Mouse (Mus musculus): ENCODE measurements around the gene Cbs. TPM values are rescaled to one million over a fixed set of nuclear protein-coding genes. Genes with fewer than 3 reads are reported as not detected.
"Not testable (repeated sequence)": the region's sequence is repeated elsewhere in the genome, so short reads cannot be mapped to it uniquely, and the experiment has no call there.

Gene Cbs
- polyA plus RNA-seq, 1 experiment, result 2.9 TPM

DNA sequence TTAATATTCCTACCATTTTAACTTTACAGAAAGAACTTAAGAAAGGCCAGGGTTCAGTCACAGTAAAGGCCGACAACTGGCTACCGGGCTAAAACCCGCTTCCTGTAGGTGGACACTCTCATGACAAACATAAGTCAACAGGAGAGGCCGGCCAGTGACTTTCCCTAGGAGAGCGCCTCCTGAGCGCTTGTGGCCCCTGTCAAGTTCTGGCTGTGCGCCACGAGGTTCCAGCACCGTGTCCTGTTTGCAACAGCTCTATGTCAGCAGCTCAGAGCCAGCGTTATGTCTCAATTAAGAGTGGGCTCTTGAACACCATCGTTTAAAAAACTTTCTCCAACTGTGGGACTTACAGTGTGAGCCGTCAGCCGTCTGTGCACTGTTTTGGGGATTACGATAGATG, 15.1 kb upstream of the Cbs start:
- DNase-seq (ENCODE audit: low read depth, low spot score), result no peak
- 86% methylated on average over 14 of the region's 14 CpGs for WGBS

DNA sequence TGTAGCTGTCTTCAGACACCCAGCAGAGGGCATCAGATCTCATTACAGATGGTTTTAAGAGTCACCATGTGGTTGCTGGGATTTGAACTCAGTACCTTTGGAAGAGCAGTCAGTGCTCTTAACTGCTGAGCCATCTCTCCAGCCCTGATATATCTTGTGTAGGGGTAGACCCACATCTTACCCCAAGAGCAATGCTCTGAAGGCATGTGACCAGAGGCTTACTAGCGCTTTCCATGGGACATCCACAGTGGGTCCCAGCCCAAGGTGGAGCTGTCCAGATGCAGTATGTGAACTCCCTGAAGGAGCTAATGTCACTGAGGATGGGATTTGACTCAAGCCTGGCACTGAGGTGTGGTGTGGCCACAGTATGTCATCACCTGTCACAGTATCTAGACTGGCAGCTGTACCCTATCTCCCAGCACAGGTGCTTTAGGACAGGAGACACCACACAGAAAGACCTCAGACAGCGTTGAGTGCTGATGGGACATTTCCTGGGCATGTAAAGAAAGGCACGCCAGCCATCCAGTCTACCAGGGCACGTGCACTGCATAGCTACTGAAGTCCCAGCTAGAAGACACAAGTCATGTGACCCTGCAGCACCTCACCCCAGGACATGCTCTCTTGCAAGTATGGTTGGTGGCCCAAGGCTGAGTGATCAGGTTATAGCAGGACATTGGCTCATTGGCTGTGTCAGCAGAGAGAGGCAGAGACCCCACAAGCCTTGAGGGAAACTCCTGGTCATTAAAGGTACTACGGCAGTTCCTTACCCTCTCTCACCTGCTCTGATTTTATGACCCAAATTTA, 9.4 kb upstream of the Cbs start:
- no peak for DNase-seq (ENCODE audit: low read depth, low spot score)
- WGBS, result 92% methylated on average over 5 of the region's 5 CpGs

DNA sequence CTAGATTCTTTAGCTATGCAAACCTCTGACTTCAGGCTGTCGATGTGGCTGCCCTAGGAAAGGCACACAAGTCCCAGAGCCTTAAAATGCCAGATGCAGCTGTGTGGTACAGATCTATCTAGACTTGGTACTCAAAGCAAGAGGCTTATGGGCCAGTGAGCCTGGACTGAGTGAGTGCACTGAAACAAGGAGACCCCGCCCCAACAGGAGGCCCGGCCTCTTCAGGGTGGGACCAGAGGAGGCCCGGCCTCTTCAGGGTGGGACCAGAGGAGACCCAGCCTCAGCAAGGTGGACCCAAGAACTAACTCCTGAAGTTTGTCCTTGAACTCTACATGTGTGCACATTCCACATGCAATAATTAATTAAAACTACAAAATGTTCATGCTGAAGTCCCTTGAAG, 5.9 kb upstream of the Cbs start:
- 67% methylated on average over 4 of the region's 4 CpGs for WGBS
- DNase-seq (ENCODE audit: low read depth, low spot score), result no peak

DNA sequence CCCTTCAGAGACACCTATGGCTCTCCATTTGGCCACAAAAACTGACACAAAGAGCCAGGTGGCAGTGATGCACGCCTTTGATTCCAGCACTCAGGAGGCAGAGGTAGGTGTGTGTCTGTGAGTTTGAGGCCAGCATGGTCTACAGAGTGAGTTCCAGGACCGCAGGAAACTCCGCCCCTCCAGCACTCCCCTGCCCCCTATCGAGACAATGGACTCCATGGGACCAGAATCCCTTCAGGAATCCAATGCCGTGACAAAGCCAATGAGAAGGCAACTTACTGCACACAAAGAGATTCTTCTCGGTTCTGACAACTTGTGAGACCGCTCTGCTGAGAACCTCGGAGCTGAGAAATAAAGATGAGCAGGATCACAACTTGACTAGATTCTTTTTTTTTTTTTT, 5.3 kb upstream of the Cbs start:
- 58% methylated on average over 8 of the region's 8 CpGs for WGBS
- DNase-seq (ENCODE audit: low read depth, low spot score), result no peak

DNA sequence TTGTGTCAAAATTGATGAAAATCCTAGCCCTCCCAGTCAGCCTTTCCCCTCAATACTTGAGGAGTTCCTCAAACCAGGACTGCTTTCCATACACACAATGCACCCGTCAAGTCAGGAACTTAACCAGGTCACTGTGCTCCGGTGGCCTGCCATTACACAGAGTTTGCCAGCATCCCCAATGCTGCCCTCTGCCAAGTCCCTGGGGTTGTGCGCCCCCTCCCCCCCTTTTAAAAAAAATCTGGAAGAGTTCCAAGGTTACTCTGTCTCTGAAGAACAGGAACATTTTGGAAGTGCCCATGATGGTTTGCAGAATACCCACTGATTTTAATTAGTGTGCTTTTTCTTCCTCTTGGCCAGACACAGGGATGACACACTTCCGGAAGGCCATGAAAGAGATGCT, 2.6 kb upstream of the Cbs start:
- DNase-seq (ENCODE audit: low read depth, low spot score), result no peak
- WGBS, result 66% methylated on average over 4 of the region's 4 CpGs

DNA sequence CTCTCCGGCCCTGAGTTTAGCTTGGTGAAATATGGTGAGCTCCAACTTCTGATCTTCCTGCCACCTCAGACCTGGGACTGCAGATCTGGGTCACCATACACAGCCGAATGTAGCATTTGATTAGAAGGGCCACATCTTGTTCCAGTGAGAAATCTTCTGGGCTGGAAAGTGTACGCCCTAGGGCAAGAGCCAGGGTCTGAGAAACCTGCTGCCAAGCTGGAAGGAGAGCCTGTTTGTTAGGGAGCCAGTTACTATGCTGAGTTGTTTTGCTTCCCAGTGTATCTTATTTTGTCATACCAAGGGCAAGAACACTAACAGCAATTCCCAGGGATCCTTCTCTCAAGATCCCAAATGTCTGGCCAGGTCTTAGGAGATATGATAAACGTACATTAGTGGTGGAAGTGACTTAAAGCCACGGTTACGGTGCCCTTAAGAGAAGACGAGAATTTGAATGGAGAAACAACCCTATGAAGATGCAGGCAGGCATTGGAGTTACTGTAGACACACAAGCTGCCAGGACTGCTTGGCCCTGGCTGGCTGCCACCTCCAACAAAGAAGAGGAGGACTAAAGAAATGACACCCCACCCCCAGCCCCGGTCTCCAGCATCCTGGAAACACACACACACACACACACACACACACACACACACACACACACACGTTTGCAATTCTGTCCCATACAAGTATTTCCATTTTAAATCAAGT, 980 bp upstream of the Cbs start:
- no peak for DNase-seq (ENCODE audit: low read depth, low spot score)
- WGBS, result 61% methylated on average over 9 of the region's 9 CpGs

DNA sequence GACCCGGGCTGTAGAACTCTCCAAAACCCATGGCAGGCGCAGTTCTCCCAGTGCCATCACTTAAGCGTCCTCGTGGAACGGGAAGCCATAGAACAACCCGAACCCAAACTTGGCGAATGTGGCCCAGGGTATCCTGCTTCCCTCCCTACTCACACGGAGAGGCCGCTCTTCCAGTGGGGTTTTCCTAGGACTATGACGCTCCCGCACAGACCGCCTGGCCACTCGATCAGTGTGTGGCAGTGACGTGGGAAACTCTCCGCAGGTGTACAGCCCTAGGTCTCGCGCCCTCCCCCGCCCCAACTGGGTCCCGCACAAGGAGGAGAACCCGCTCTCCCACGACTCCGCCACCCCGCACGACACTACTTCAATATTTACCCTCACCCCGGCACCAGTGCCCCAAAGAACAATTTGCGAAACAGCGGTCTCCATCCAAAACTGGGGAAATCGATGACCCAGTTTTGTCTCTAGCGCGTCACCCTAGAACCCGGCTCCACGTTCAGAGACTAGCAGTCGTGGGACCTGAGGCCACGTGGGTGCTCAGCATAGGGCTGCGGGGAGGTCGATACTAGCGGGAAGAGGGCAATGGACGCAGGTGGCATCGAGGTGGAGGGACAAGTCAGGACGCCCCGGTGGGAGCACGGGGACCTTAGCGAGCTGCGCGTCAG, 629 bp downstream of the Cbs start:
- no peak for DNase-seq (ENCODE audit: low read depth, low spot score)
- 6% methylated on average over 45 of the region's 45 CpGs for whole genome bisulfite sequencing

DNA sequence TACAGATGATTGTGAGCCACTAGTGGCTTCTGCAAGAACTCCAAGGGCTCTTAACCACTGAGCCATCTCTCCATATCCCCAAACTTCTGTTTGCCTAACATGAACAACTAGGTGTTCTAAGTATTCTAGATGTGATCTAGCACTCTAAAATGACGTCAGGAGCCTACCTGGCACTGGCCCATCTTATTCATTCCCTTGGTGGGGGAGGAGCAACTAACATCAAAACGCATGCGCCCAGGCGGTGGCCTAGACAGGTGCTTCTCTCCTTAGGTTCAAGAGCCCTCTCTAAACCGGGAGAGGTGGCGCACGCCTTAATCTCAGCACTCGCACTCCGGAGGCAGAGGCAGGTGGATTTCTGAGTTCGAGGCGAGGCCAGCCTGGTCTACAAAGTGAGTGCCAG, 1.3 kb downstream of the Cbs start:
- WGBS, result 45% methylated on average over 11 of the region's 11 CpGs
- DNase-seq (ENCODE audit: low read depth, low spot score), result no peak

DNA sequence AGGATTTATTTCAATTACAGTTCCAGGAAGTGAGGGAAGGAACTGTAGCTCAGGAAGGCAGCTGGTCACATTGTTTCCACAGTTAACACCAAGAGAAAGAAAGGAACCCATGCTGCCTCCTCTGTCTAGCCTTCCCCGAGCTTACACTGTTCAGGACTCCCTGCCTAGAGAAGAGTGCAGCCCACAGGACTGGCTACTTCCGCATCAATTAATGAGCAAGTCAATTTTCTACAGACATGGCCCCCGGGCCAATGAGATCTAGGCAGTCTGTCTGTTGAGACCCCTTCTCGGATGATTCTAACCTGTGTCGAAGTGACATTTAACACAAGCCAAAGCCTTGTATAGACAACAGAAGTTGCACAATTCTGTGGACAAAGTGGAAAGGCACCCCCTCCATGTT, 2.1 kb downstream of the Cbs start:
- DNase-seq (ENCODE audit: low read depth, low spot score), result no peak
- WGBS, result 77% methylated on average over 5 of the region's 5 CpGs

DNA sequence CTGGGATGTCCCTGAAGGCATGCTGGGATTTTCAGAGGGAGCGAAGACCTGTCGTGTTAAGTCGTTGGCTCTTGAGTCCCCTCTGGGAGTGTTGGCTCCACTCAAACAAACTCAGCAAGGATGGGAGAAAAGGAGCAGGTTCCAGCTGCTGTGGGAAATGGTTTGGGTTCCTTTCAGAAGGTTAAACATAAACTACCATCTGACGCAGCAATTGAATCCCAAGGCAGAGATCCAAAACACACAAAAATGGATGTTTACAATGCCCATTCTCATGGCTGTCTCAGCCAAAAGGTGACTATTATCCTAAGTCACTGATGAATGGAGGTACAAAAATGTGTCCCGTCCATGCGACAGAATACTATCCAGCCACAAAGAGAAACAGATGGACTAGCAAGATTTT, 4.0 kb downstream of the Cbs start:
- peak; percentile 62 for DNase-seq (ENCODE audit: low read depth, low spot score)
- WGBS, result 24% methylated on average over 6 of the region's 6 CpGs

DNA sequence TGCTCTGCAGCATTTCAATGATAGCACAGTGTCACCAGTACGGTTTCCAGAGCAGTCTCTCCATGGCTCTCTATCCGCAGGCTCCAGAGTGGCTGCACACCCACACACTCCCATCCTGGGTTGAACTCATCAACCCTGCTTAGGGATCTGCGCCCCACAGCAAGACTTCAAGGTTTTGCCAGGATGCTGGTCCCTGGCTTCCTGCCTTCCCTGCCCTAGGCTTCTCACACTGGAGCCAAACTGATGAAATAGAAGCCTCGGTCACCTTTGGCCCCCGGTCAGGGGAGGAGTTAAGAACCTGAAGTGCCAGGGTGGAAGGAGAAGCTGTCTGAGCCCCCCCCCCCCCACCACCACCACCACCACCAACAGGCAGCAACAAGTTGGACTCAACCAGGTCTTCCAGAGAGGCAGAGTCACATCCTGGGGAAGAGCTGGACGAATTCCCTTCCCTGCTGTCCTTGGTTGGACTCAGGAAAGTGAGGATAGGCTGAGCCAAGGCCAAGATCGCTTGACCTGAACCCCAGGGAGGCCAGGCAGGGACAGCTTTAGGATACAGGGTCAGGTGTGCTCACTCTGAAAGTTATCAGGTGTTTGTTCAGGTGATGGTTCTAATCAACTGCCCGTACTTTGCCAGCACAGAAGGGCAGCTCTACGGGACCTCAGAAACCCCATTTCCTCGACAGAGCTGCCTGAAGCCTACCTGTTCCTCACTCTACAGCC, 5.8 kb downstream of the Cbs start:
- DNase-seq (ENCODE audit: low read depth, low spot score), result no peak
- WGBS, result 35% methylated on average over 10 of the region's 10 CpGs

DNA sequence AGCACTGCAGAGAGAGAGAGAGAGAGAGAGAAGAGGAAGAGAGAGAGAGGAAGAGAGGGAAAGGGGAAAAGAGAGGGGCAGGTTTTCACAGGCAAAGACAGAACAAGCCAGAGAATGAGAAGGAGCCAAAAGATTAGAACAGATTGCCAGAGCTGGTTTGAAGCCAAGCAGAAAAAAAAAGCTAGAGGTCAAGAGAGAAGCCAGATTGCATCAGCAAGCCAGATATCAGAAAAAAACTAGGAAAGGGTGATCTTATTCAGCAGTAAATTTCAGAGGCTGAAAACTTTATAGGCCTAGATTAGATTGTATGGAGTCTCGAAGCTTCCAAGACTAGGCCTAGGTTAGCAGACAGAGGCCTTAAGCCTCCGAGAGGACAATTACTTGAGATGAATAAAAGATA, 9.1 kb downstream of the Cbs start:
- no peak for DNase-seq (ENCODE audit: low read depth, low spot score)

DNA sequence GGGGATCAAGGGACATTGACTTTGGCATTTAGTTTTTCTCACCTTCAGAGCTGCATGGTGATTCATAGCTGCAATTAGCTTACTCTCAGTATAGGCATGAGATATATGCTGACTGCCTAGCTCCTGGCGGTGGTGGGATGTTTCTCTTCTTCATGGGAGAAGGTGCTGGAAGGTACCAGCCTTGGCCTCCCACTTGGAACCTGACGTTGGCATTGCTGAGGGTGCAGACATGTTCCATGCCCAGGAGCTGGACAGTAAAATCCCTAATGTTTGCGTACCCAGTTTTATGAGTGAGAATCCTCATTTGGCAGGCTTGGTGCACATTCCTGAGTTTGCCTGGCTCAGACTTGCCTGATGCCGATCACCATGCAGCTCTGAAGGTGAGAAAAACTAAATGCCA, 13.9 kb downstream of the Cbs start:
- 66% methylated on average over 4 of the region's 4 CpGs for WGBS
- DNase-seq (ENCODE audit: low read depth, low spot score), result no peak

More for the DNA sequence above, 9.1 kb downstream of the Cbs start:
- WGBS, result 95% methylated on average over 2 of the region's 2 CpGs

DNA sequence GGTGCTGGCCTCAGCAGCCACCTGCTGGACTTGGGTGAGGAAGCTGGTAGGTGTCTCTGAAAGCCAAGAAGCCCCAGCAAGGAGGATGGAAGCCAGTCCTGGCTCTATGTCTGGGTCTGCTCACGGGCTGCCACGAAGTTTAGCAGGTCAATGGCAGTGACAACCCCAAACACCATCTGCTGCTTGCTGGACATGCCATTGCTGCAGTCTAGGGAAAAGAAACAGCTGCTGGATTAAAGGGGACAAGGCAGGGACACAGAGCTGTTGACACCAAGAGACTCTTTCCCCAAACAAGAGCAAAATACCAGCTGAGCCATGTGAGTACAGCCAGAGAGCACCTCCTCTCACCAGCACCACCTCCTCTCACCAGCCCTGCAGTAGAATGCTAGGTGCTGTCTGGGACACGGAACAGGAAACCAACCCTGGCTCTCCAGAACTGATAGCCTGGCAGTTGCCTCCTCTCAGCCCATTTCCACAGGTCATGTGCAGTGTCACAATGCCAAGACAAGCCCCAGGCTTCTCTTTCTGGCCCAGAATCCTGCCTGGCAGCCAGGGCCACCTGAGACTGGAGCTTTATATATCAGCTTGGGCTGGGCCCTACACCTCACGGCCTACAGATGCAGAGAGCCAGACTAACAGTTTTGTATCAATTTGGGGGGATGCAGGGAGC, 23.8 kb downstream of the Cbs start:
- WGBS, result 72% methylated on average over 4 of the region's 4 CpGs
- no peak for DNase-seq (ENCODE audit: low read depth, low spot score)

DNA sequence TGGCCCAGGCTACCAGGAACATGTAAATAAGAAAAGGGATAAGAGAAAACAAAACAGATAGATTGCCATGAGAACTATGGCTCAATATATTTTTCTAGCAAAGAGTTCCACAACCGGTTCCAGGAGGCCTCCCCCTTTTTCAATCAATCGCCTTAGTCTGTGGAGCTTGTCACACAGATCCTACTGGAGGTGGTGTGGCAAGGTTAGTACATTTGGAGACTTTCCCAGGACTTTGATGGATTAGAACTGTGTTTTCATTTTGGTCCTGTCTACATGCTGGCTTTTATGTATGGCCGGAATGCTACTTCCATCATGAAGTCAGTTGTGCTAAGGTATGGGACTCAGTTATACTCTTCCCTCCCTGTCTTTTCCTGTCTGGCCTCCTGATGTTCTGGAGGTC, 27.1 kb downstream of the Cbs start:
- 89% methylated on average over 3 of the region's 3 CpGs for whole genome bisulfite sequencing
- no peak for DNase-seq (ENCODE audit: low read depth, low spot score)

DNA sequence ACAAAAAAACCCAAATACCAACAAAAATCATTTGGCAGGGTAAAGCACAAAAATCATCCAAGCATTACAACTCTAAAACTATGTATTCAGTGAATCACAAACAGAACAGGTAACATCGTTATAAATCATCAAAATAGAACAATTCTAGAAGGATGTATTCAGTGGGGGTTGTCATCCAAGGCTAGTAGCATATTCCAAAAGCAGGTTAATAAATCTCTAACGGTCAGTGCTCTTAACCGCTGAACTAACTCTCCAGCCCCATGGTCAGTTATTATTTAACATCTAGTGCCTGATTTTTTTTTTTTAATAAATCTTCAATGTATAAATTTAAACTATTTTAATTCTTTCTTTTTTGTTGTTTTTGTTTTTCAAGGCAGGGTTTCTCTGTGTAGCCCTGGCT, 27.9 kb downstream of the Cbs start:
- WGBS, result 95% methylated on average over 3 of the region's 3 CpGs
- DNase-seq (ENCODE audit: low read depth, low spot score), result not testable (repeated sequence)

DNA sequence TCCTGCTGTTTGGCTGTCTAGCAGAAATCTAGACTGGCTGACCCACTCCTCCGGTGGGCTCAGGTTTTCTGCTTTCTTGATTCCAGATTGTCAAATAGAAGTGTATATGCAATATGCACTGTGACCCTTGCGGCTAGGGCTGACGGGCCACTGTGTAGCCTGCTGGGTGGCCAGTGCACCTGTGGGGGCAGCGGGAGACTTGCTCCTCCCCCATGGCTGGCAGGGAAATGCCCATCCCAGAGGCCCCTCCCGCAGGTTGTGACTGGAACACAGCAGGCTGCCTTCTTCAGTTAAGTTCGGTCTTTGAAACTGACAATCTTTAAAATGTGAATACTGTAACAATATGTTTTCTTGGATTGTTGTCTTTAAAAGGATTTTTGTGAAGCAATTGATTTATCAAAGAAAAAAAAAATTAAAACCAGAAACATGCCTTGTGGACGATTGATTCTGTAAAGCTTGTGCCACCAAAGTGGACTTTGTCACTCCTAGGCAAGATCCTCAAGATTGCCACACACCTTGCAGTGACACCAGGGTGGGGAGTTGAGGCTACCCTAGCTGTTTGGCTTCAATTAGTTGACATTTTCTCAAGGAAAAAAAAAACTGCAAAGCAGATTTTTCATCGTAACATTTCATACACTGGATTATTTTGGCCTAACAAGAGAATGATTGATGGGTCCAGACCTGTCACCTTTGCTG, 29.6 kb downstream of the Cbs start:
- DNase-seq (ENCODE audit: low read depth, low spot score), result no peak
- 64% methylated on average over 8 of the region's 8 CpGs for WGBS

DNA sequence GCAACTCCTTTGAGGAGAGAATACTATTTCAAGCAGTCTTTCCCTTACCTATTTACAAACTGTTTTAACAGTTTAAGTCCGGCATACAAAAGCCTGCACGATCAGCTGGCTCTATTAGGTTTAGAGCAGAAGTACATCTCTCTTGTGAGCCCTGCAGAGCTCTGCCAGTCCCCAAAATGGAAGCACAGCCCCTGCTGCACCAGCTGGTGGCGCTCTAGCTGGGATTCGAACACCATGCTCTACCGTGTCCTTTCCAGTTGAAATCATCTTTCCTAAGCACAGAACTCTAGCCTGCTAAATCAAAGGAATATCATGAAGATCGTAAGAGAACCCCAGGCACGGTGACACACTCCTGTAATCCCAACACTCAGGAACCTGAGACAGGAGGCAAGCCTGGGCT, 30.6 kb downstream of the Cbs start:
- no peak for DNase-seq (ENCODE audit: low read depth, low spot score)
- WGBS, result 84% methylated on average over 7 of the region's 7 CpGs

DNA sequence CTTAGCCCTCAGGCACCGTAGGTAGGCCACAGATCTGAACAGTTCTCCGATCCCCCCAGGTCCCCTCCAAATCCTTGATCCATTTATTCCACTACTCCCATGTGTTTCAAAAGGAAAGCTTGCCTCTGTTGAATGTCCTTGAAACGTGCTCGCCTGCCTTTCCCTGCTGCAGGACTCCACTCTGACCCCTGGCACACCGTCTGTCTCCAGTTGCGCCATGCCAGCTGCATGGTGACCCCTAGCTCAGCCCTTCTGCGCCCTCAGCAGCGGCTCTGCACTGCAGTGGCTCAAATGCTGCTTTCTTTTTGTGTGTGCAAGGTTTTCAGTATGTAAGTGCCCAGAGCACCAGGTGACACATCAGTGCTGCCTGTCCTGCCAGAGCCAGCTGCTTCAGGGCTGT, 38.4 kb downstream of the Cbs start:
- 92% methylated on average over 8 of the region's 8 CpGs for WGBS
- no peak for DNase-seq (ENCODE audit: low read depth, low spot score)
